Mouse (Mus musculus): Measurements from ENCODE around the gene Camk2b. TPM values are rescaled to one million over a fixed set of nuclear protein-coding genes. Genes with fewer than 3 reads are reported as not detected.

Camk2b gene
- polyA plus RNA-seq, 1 experiment from 2014 or later, result 138 TPM

DNA sequence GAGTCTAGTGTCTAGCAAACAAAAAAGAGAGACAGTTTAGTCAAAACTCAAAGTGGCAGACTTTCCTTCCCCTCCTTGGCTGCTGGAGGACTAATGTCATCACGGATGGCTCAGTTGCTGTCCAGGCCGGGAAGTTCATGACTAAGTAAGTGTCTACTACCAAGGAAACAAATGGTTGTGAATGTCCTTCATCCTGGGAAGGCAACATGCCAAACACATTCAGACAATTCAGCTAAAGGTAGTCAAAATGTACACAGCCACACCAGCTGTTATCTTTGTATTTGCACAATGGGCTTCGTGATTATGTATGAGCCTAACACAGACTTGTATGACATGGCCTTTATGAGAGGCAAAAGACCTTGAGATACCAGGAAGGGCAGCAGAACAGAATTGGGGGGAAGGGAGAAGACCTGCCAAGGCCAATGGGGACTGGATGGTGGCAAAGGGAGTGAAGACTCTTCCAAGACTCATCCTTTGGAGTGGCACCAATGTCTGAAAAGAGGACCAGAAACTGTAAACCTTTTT, 139.4 kb downstream of the Camk2b start:
- WGBS, result 75% methylated on average over 3 of the region's 3 CpGs
- Histone ChIP-seq H3K9me3 (ENCODE audit: control insufficient read depth, low read length) (no peaks in the 10 kb centered on the region), H3K4me2 (ENCODE audit: low read length) (no peak overlapping the region), H3K4me3 (ENCODE audit: low read length) (no peak overlapping the region), H3K27me3 (replicated peaks; ENCODE audit: control insufficient read depth, insufficient read depth, low read length) (no peaks in the 10 kb centered on the region), H3K9ac (ENCODE audit: low read depth, low read length) (no peak overlapping the region), H3K36me3 (ENCODE audit: control insufficient read depth, insufficient read depth, low read length) (no peaks in the 10 kb centered on the region), H3K4me1 (ENCODE audit: control insufficient read depth, insufficient read depth, low read depth, low read length) (no peaks in the 10 kb centered on the region), H3K27ac (ENCODE audit: low read depth, low read length) (no peak overlapping the region)
- ATAC-seq, result no peak

DNA sequence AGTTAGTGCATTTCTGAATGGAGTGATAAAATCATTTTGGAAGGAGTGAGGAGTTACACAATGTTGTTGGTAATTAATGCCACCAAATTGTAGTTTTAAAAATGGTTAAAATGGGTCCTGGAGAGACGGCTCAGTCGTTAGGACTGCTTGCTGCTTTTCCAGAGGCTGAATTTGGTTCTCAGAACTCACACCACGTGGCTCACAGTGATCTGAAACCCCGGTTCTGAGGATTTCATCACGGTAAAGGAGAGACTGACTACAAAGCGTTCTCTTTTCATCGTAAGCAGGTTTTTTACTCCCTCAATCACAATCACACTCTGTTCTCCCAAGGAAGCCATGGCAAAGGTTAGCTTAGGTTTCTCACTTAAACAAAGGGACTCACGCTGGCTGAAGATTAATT, 141.5 kb downstream of the Camk2b start:
- H3K36me3 ChIP-seq (ENCODE audit: control insufficient read depth, insufficient read depth, low read length), result no peaks in the 10 kb centered on the region
- no peak for ATAC-seq
- H3K9ac ChIP-seq (ENCODE audit: low read depth, low read length), result no peak overlapping the region
- no peak overlapping the region for H3K27ac ChIP-seq (ENCODE audit: low read depth, low read length)
- no peaks in the 10 kb centered on the region for H3K27me3 ChIP-seq (replicated peaks; ENCODE audit: control insufficient read depth, insufficient read depth, low read length)
- H3K4me3 ChIP-seq (ENCODE audit: low read length), result no peak overlapping the region
- H3K4me1 ChIP-seq (ENCODE audit: control insufficient read depth, insufficient read depth, low read depth, low read length), result no peaks in the 10 kb centered on the region
- no peak overlapping the region for H3K4me2 ChIP-seq (ENCODE audit: low read length)
- no peaks in the 10 kb centered on the region for H3K9me3 ChIP-seq (ENCODE audit: control insufficient read depth, low read length)
- 64% methylated on average over 8 of the region's 8 CpGs for WGBS

DNA sequence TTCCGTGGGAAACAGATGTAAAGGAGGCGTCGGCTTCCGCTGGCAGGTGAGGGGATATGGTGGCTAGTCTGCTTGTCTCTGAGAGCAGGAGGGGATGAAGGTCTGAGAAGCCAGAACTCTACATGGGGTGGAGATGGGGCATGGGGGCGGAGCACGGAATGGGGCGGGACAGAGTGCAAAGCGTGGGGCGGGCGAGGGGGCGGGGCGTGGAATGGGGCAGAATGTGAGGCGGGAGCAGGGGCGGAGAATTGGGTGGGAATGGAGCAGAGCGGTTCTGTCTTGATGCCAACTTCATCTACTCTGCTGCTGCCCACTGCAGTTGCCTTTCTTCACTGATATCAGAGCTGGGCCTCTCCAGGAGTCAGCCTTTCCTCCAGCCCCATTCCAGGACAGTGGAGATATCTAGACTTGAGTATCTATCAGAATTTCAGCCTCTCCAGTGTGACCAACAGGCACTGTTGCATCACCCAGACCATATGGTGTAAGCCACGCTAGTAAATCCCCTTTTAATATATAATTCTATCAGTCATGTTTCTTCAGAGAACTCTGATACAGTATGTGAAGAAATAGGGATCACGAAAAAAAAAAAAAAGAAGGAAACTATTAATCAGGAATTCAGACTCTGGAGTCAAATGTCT, 145.7 kb downstream of the Camk2b start:
- Histone ChIP-seq H3K4me3 (ENCODE audit: low read length) (no peak overlapping the region), H3K27ac (ENCODE audit: low read depth, low read length) (no peak overlapping the region), H3K9me3 (ENCODE audit: control insufficient read depth, low read length) (no peaks in the 10 kb centered on the region), H3K4me2 (ENCODE audit: low read length) (no peak overlapping the region), H3K27me3 (replicated peaks; ENCODE audit: control insufficient read depth, insufficient read depth, low read length) (no peaks in the 10 kb centered on the region), H3K4me1 (ENCODE audit: control insufficient read depth, insufficient read depth, low read depth, low read length) (no peaks in the 10 kb centered on the region), H3K36me3 (ENCODE audit: control insufficient read depth, insufficient read depth, low read length) (no peaks in the 10 kb centered on the region), H3K9ac (ENCODE audit: low read depth, low read length) (no peak overlapping the region)
- 39% methylated on average over 17 of the region's 17 CpGs for WGBS
- no peak for ATAC-seq

Other genes with a start within 250 kb of the Camk2b start
- gene Polm, start 228.3 kb downstream of the Camk2b start, polyA plus RNA-seq (2015; fragmentation: Nextera tagmentation; extraction: Ambion mirVana), result 5.5 and 6.1 TPM in 2 replicates
- 27.4 and 35.8 TPM in 2 replicates for gene Aebp1, start 204.4 kb downstream of the Camk2b start, polyA plus RNA-seq (2015; fragmentation: Nextera tagmentation; extraction: Ambion mirVana)
- gene Pold2, start 188.1 kb downstream of the Camk2b start, polyA plus RNA-seq (2015; fragmentation: Nextera tagmentation; extraction: Ambion mirVana), result 59.6 and 62.5 TPM in 2 replicates
- 0.49 TPM in 1 of 2 replicates, not detected in the other for gene Myl7, start 167.6 kb downstream of the Camk2b start, polyA plus RNA-seq (2015; fragmentation: Nextera tagmentation; extraction: Ambion mirVana)
- gene Gck, start 116.3 kb downstream of the Camk2b start, polyA plus RNA-seq (2015; fragmentation: Nextera tagmentation; extraction: Ambion mirVana), result 5.7 and 6.6 TPM in 2 replicates
- gene Ykt6, start 110.7 kb downstream of the Camk2b start, polyA plus RNA-seq (2015; fragmentation: Nextera tagmentation; extraction: Ambion mirVana), result 98.9 and 99.7 TPM in 2 replicates
- gene A730071L15Rik, start 133.7 kb upstream of the Camk2b start, polyA plus RNA-seq (2015; fragmentation: Nextera tagmentation; extraction: Ambion mirVana), result 0.71 and 0.81 TPM in 2 replicates
- gene Nudcd3, start 134.1 kb upstream of the Camk2b start, polyA plus RNA-seq (2015; fragmentation: Nextera tagmentation; extraction: Ambion mirVana), result 71.5 and 71.9 TPM in 2 replicates
- gene Npc1l1, start 163.8 kb upstream of the Camk2b start, polyA plus RNA-seq (2015; fragmentation: Nextera tagmentation; extraction: Ambion mirVana), result 0.04 TPM in 1 of 2 replicates, not detected in the other
- gene Ddx56, start 201.4 kb upstream of the Camk2b start, polyA plus RNA-seq (2015; fragmentation: Nextera tagmentation; extraction: Ambion mirVana), result 69.5 and 71.3 TPM in 2 replicates
- 111 and 119 TPM in 2 replicates for gene Tmed4, start 208.5 kb upstream of the Camk2b start, polyA plus RNA-seq (2015; fragmentation: Nextera tagmentation; extraction: Ambion mirVana)
- 142 and 153 TPM in 2 replicates for gene Ogdh, start 225.3 kb upstream of the Camk2b start, polyA plus RNA-seq (2015; fragmentation: Nextera tagmentation; extraction: Ambion mirVana)